Mouse (Mus musculus) stomach, postnatal 0 days (tissue): ENCODE data around the gene Lrguk.

ENCODE experiments used
- CTCF ChIP-seq: IDR thresholded peaks from 2 replicates; pipeline ENCODE4 v1.5.1; 2016; ENCODE audit warnings: antibody characterized with exemption, low read depth, mild to moderate bottlenecking, moderate library complexity
- EP300 ChIP-seq: optimal IDR thresholded peaks from 2 replicates; pipeline ENCODE3; 2016; ENCODE audit warnings: antibody characterized with exemption

DNA sequence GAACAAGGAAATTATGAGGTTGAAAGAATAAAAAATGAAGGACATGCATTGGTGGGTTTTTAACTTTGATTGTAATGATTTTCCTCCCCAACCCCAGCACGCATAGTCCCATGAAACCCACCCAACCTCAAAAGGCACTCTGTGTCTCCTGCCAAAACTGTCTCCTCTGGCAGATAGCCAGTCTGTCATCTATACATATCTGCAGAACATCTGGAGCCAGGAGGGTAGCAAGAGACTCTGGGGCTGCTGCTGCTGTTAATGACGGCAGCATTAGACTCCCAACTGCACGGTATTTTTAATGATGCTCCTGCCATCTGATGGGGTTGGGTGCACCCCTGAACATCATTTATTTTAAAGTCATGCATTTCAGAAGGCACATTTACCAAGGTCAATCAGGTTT is 59.7 kb downstream of the Lrguk start:
- TF ChIP-seq CTCF (no peak), EP300 (no peak)
